9 mouse cellular contexts compared by ENCODE assay signal in the genomic region with DNA sequence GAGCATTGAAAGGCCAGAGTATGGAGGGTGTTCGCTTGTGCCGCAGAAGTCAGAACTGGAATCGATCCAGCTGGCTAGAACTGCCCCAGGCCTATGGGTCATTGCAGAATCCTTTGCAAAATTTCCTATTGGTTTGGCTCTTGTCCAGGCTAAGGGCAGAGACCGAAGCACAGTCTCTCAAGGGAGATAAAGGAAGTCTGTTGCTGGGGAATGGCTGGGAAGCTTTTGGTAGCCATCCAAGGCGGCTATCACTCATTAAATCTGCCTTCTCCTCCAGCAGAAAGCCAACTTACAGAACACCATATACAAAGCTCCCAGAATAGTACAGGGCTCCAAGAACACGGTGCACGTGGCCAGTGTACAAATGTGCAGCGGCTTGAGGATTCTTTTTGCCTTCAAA. TPM values are rescaled to one million over a fixed set of nuclear protein-coding genes. Genes with fewer than 3 reads are reported as not detected.
DNase-seq lines count a peak whose midpoint lies in the region; ATAC-seq lines count a peak whose summit lies in the region.
"Had no signal": no experiment of that assay in that cellular context is flagged by ENCODE, and none has a peak within 500 bp of the region (broad histone marks: within the 10 kb centered on the region; RNA-seq: fewer than 3 reads in every experiment).

No protein-coding gene starts in this region.

- peak overlapping the region; percentile 86 for H3K27ac ChIP-seq in limb, embryonic 13.5 days
- H3K27ac ChIP-seq in neural tube, embryonic 13.5 days (replicated peaks) = peak overlapping the region; percentile 89
- H3K27ac ChIP-seq: liver, embryonic 14.5 days had no signal

- DNase-seq in 416B (ENCODE audit: low read depth) = peak; percentile 80
- peak; percentile 98 for DNase-seq in adipocyte (ENCODE audit: low spot score)
- peak; percentile 89 for DNase-seq in fat pad, adult 2 months (ENCODE audit: extremely low read depth, low read depth, low spot score)
- DNase-seq in heart, postnatal 4 days = peak; percentile 71
- DNase-seq in layer of hippocampus, postnatal 25 days (ENCODE audit: extremely low spot score in 1 of 2, low spot score in 1 of 2) = no peak
- no peak for DNase-seq in thymus, postnatal 10 days (ENCODE audit: low spot score in 2 of 2)

- no peaks in the 10 kb centered on the region for H3K36me3 ChIP-seq in limb, embryonic 13.5 days
- no peaks in the 10 kb centered on the region for H3K36me3 ChIP-seq in neural tube, embryonic 13.5 days

- 0 out of 2 replicates have a peak, but pooled peaks have one; percentile 2 for ATAC-seq in limb, embryonic 13.5 days (ENCODE audit: low FRiP score, low read depth)
- no peak for ATAC-seq in neural tube, embryonic 13.5 days (ENCODE audit: low read depth)

- peaks cover 39% of the 10 kb centered on the region for H3K4me1 ChIP-seq in limb, embryonic 13.5 days
- peaks cover 44% of the 10 kb centered on the region for H3K4me1 ChIP-seq in neural tube, embryonic 13.5 days (replicated peaks)

- WGBS in limb, embryonic 13.5 days = 39% methylated on average over 8 of the region's 8 CpGs
- 36% methylated on average over 8 of the region's 8 CpGs for WGBS in neural tube, embryonic 13.5 days

- H3K4me3 ChIP-seq in limb, embryonic 13.5 days = peak overlapping the region; percentile 31; the same call in 1 of the 2 replicates
- H3K4me3 ChIP-seq in neural tube, embryonic 13.5 days = no peak overlapping the region

- H3K9me3 ChIP-seq in limb, embryonic 13.5 days = no peaks in the 10 kb centered on the region
- H3K9me3 ChIP-seq in neural tube, embryonic 13.5 days = no peaks in the 10 kb centered on the region

- H3K9ac ChIP-seq in limb, embryonic 13.5 days = 0 out of 2 replicates have a peak overlapping the region, but pooled peaks have one; percentile 20
- H3K9ac ChIP-seq in neural tube, embryonic 13.5 days = peak overlapping the region; percentile 47
- H3K9ac ChIP-seq: liver, embryonic 14.5 days had no signal

- peak overlapping the region; percentile 63 for H3K4me2 ChIP-seq in limb, embryonic 13.5 days (replicated peaks)
- H3K4me2 ChIP-seq in neural tube, embryonic 13.5 days = peak overlapping the region; percentile 53

- H3K27me3 ChIP-seq in limb, embryonic 13.5 days = no peaks in the 10 kb centered on the region
- H3K27me3 ChIP-seq in neural tube, embryonic 13.5 days = peaks cover 5% of the 10 kb centered on the region; the same call in 1 of the 2 replicates

RNA-seq across cellular contexts. Expression of gene Tnrc6b, which starts 4.0 kb away (rescaled TPM):
- total RNA-seq in heart, postnatal 4 days (2021) = 10 to 100 TPM; 59.5 to 60.8 TPM
- polyA plus RNA-seq in limb, embryonic 13.5 days (2015; fragmentation: Nextera tagmentation; extraction: Ambion mirVana) = 31.9 and 34.7 TPM in 2 replicates
- 32.7 and 35.5 TPM in 2 replicates for polyA plus RNA-seq in neural tube, embryonic 13.5 days (2015; fragmentation: Nextera tagmentation; extraction: Ambion mirVana)
- total RNA-seq in layer of hippocampus, postnatal 25 days (2021) = 100 to 1,000 TPM in 1 of 2 experiments, 10 to 100 TPM in 1; 86.8 to 117 TPM

RNA-seq across cellular contexts. Expression of gene Fam83f, which starts 35.4 kb away (rescaled TPM):
- under 1 TPM; 0.17 to 0.23 TPM for total RNA-seq in heart, postnatal 4 days (2021)
- 1.5 and 1.6 TPM in 2 replicates for polyA plus RNA-seq in limb, embryonic 13.5 days (2015; fragmentation: Nextera tagmentation; extraction: Ambion mirVana)
- polyA plus RNA-seq in neural tube, embryonic 13.5 days (2015; fragmentation: Nextera tagmentation; extraction: Ambion mirVana) = 0.22 and 0.28 TPM in 2 replicates
- under 1 TPM in 1 of 2 experiments, not detected in 1; 0.16 TPM for total RNA-seq in layer of hippocampus, postnatal 25 days (2021)

Comparison
In these comparisons a context has a peak if more than half of its experiments do, and no peak if none do; other contexts are left out.
1. DNase-seq: peak in 416B (single experiment), adipocyte (single experiment), fat pad, adult 2 months (single experiment) and heart, postnatal 4 days (single experiment); none in layer of hippocampus, postnatal 25 days (0 of 2) and thymus, postnatal 10 days (0 of 2).